Mouse (Mus musculus) mouse embryonic stem cell (cell line): ENCODE measurements at regions not wholly inside any gene's neighbourhood (a gene's known extent, or its start where the extent isn't known, plus 50 kb on each side); places are given as distances from the start of the nearest gene placed in this dataset.

Source experiments
- in situ Hi-C, 2 experiments: fragments of 300-500 bp; cut with MboI; formaldehyde crosslinking; loops; 1 replicate in 1 of 2; 3 replicates in 1 of 2; pipeline ENCODE4 v1.14.3; 2019 to 2020; ENCODE audit warnings: low sequenced_read_pairs in 2 of 2, low pct_unique_long_range_greater_than_20kb in 1 of 2, mixed read lengths in 1 of 2; ENCODE audit not compliant: unreplicated experiment in 1 of 2

GRCm38 (mm10) chr4:87402173-87402556, 171.9 kb upstream of the Slc24a2 start:
- in situ Hi-C loops, result no loop called here

- in situ Hi-C loops, result no loop called here
Observed at GRCm38 (mm10) chr4:87401316-87402172, 171.3 kb upstream of the Slc24a2 start.

GRCm38 (mm10) chr4:87386835-87387234, 156.6 kb upstream of the Slc24a2 start:
- in situ Hi-C loops, result no loop called here

GRCm38 (mm10) chr4:87386271-87386670, 156.0 kb upstream of the Slc24a2 start:
- in situ Hi-C loops, result no loop called here

- in situ Hi-C loops, result no loop called here
Observed at GRCm38 (mm10) chr4:87385221-87385739, 155.0 kb upstream of the Slc24a2 start.

- in situ Hi-C loops, result no loop called here
Observed at GRCm38 (mm10) chr4:87384469-87385044, 154.3 kb upstream of the Slc24a2 start.

- in situ Hi-C loops, result no loop called here
Observed at GRCm38 (mm10) chr4:87380716-87381115, 150.4 kb upstream of the Slc24a2 start.

- in situ Hi-C loops, result no loop called here
Observed at GRCm38 (mm10) chr4:87379516-87380173, 149.4 kb upstream of the Slc24a2 start.

GRCm38 (mm10) chr4:87371960-87372359, 141.7 kb upstream of the Slc24a2 start:
- in situ Hi-C loops, result loop anchor here (25.0 kb wide), 3 partner anchors 415 to 1165 kb away; no protein-coding TSS in a partner anchor

- in situ Hi-C loops, result loop anchor here (5.0 to 25.0 kb wide), 4 partner anchors 418 to 1168 kb away; no protein-coding TSS in a partner anchor
Observed at GRCm38 (mm10) chr4:87369626-87370234, 139.5 kb upstream of the Slc24a2 start.

- in situ Hi-C loops, result loop anchor here (5.0 to 25.0 kb wide), 4 partner anchors 419 to 1169 kb away; no protein-coding TSS in a partner anchor
Observed at GRCm38 (mm10) chr4:87368413-87369160, 138.3 kb upstream of the Slc24a2 start.

- in situ Hi-C loops, result loop anchor here (5.0 to 25.0 kb wide), 4 partner anchors 419 to 1169 kb away; no protein-coding TSS in a partner anchor
Observed at GRCm38 (mm10) chr4:87367732-87368412, 137.6 kb upstream of the Slc24a2 start.

GRCm38 (mm10) chr4:87362201-87362600, 131.9 kb upstream of the Slc24a2 start:
- in situ Hi-C loops, result loop anchor here (25.0 kb wide), 3 partner anchors 425 to 1175 kb away; no protein-coding TSS in a partner anchor

- in situ Hi-C loops, result loop anchor here (25.0 kb wide), 3 partner anchors 428 to 1178 kb away; no protein-coding TSS in a partner anchor
Observed at GRCm38 (mm10) chr4:87359483-87359882, 129.2 kb upstream of the Slc24a2 start.

- in situ Hi-C loops, result loop anchor here (25.0 kb wide), 3 partner anchors 428 to 1178 kb away; no protein-coding TSS in a partner anchor
Observed at GRCm38 (mm10) chr4:87359004-87359403, 128.7 kb upstream of the Slc24a2 start.

- in situ Hi-C loops, result no loop called here
Observed at GRCm38 (mm10) chr4:87332968-87333367, 102.7 kb upstream of the Slc24a2 start.

GRCm38 (mm10) chr4:87329136-87329535, 98.9 kb upstream of the Slc24a2 start:
- in situ Hi-C loops, result no loop called here
